Mouse (Mus musculus) megakaryocyte, embryonic 14.5 days (primary cell): Measurements from ENCODE around the gene Ibsp.

Experiments
- FLI1 ChIP-seq: IDR thresholded peaks from 2 replicates; pipeline ENCODE4 v1.6.1; 2012; ENCODE audit warnings: low read length, inconsistent platforms, mixed read lengths
- GATA1 ChIP-seq: IDR thresholded peaks from 3 replicates; pipeline ENCODE4 v1.6.1; 2012; ENCODE audit warnings: mixed read lengths, low read length, inconsistent platforms, borderline replicate concordance

GRCm38 (mm10) chr5:104328317-104328850 is 29.4 kb downstream of the Ibsp start:
- TF ChIP-seq GATA1 (no peak), FLI1 (no peak)
